13 mouse cellular contexts compared by ENCODE assay signal in genomic region chr2:101992574-101993310, GRCm38 (mm10).
DNase-seq lines count a peak whose midpoint lies in the region; ATAC-seq lines count a peak whose summit lies in the region.
"Had no signal": no experiment of that assay in that cellular context is flagged by ENCODE, and none has a peak within 500 bp of the region (broad histone marks: within the 10 kb centered on the region; RNA-seq: fewer than 3 reads in every experiment).

No protein-coding gene starts in this region.

- 75% methylated on average over 9 of the region's 9 CpGs for WGBS in heart, embryonic 15.5 days
- WGBS in heart, embryonic 11.5 days (ENCODE audit: insufficient replicate concordance) = 74% methylated on average over 9 of the region's 9 CpGs

- peak overlapping the region; percentile 10; the same call in 1 of the 2 replicates for H3K27ac ChIP-seq in heart, embryonic 15.5 days
- H3K27ac ChIP-seq in heart, embryonic 11.5 days (ENCODE audit: low read depth, low read length) = no peak overlapping the region
- H3K27ac ChIP-seq: heart, embryonic 10.5 days; liver, embryonic 15.5 days had no signal

- ATAC-seq in heart, embryonic 15.5 days (replicated peaks; ENCODE audit: insufficient number of reproducible peaks, insufficient read depth, low FRiP score, low read depth) = no peak
- no peak for ATAC-seq in heart, embryonic 11.5 days (replicated peaks; ENCODE audit: insufficient number of reproducible peaks, low FRiP score, low TSS enrichment)
- peak; percentile 96 for ATAC-seq in inflammation-experienced regulatory T-cells, adult 6 months

- H3K4me3 ChIP-seq in heart, embryonic 15.5 days = no peak overlapping the region
- no peak overlapping the region for H3K4me3 ChIP-seq in heart, embryonic 11.5 days (ENCODE audit: low read depth, low read length)
- H3K4me3 ChIP-seq: heart, embryonic 10.5 days; liver, embryonic 15.5 days; megakaryocyte, embryonic 14.5 days; myocyte had no signal

- no peaks in the 10 kb centered on the region for H3K36me3 ChIP-seq in heart, embryonic 15.5 days
- H3K36me3 ChIP-seq in heart, embryonic 11.5 days (ENCODE audit: control insufficient read depth, insufficient read depth, low read length) = no peaks in the 10 kb centered on the region
- H3K36me3 ChIP-seq: heart, embryonic 10.5 days; liver, embryonic 15.5 days had no signal

- H3K4me2 ChIP-seq in heart, embryonic 15.5 days = no peak overlapping the region
- H3K4me2 ChIP-seq in heart, embryonic 11.5 days = no peak overlapping the region
- H3K4me2 ChIP-seq: liver, embryonic 15.5 days had no signal

- no peaks in the 10 kb centered on the region for H3K9me3 ChIP-seq in heart, embryonic 15.5 days (replicated peaks)
- no peaks in the 10 kb centered on the region for H3K9me3 ChIP-seq in heart, embryonic 11.5 days (replicated peaks; ENCODE audit: control insufficient read depth, low read length)
- H3K9me3 ChIP-seq: heart, embryonic 10.5 days; liver, embryonic 15.5 days; megakaryocyte, embryonic 14.5 days had no signal

- H3K4me1 ChIP-seq in heart, embryonic 15.5 days (replicated peaks) = peaks cover 11% of the 10 kb centered on the region; the same call in 1 of the 2 replicates
- 0 out of 2 replicates have a peak, but pooled peaks cover 4% of the 10 kb centered on the region for H3K4me1 ChIP-seq in heart, embryonic 11.5 days (ENCODE audit: control insufficient read depth, insufficient read depth, low read length)

- peak; percentile 35 to 36 for DNase-seq in B cell, adult 2 months
- DNase-seq in thymus, adult 18-20 months = peak; percentile 39 to 76
- DNase-seq in testis, postnatal 10 days (ENCODE audit: low spot score) = no peak
- no peak for DNase-seq in lung, postnatal 25 days (ENCODE audit: low spot score)
- no peak for DNase-seq in embryo, embryonic 10 days (ENCODE audit: low spot score)
- DNase-seq: adrenal gland, postnatal 10 days had no signal

- no peaks in the 10 kb centered on the region for H3K27me3 ChIP-seq in heart, embryonic 15.5 days
- H3K27me3 ChIP-seq in heart, embryonic 11.5 days (ENCODE audit: control insufficient read depth, insufficient read depth, low read length) = no peaks in the 10 kb centered on the region
- H3K27me3 ChIP-seq: liver, embryonic 15.5 days had no signal

- H3K9ac ChIP-seq in heart, embryonic 15.5 days = no peak overlapping the region
- no peak overlapping the region for H3K9ac ChIP-seq in heart, embryonic 11.5 days (ENCODE audit: low read depth, low read length)
- H3K9ac ChIP-seq: liver, embryonic 15.5 days had no signal

Comparison
In these comparisons a context has a peak if more than half of its experiments do, and no peak if none do; other contexts are left out.
1. DNase-seq: peak in B cell, adult 2 months (2 of 2) and thymus, adult 18-20 months (2 of 2); none in testis, postnatal 10 days (single experiment), lung, postnatal 25 days (single experiment) and embryo, embryonic 10 days (single experiment).